Mouse (Mus musculus): ENCODE measurements around the gene Gas7. TPM values are rescaled to one million over a fixed set of nuclear protein-coding genes. Genes with fewer than 3 reads are reported as not detected.

Gene Gas7
- polyA plus RNA-seq, 1 experiment from 2014 or later, result 9.8 TPM

- Histone ChIP-seq H3K4me1 (peaks cover 35% of the 10 kb centered on the region), H3K27ac (no peak overlapping the region), H3K36me3 (no peaks in the 10 kb centered on the region), H3K27me3 (no peaks in the 10 kb centered on the region), H3K9me3 (no peaks in the 10 kb centered on the region), H3K9ac (no peak overlapping the region), H3K4me2 (replicated peaks) (no peak overlapping the region), H3K4me3 (no peak overlapping the region)
- ATAC-seq (ENCODE audit: low FRiP score, low read depth), result no peak
- WGBS, result 85% methylated on average over 4 of the region's 4 CpGs
Measured at GRCm38 (mm10) chr11:67565512-67565911, 110.3 kb downstream of the Gas7 start.

GRCm38 (mm10) chr11:67566704-67567103, 111.5 kb downstream of the Gas7 start:
- no peak for ATAC-seq (ENCODE audit: low FRiP score, low read depth)
- Histone ChIP-seq H3K4me2 (replicated peaks) (no peak overlapping the region), H3K9ac (no peak overlapping the region), H3K36me3 (no peaks in the 10 kb centered on the region), H3K27me3 (no peaks in the 10 kb centered on the region), H3K9me3 (no peaks in the 10 kb centered on the region), H3K4me3 (no peak overlapping the region), H3K27ac (no peak overlapping the region), H3K4me1 (peaks cover 43% of the 10 kb centered on the region)
- WGBS, result 45% methylated on average over 5 of the region's 5 CpGs

GRCm38 (mm10) chr11:67567184-67567583, 111.9 kb downstream of the Gas7 start:
- H3K9ac ChIP-seq, result no peak overlapping the region
- no peaks in the 10 kb centered on the region for H3K9me3 ChIP-seq
- WGBS, result 53% methylated on average over 5 of the region's 5 CpGs
- H3K4me3 ChIP-seq, result no peak overlapping the region
- H3K27ac ChIP-seq, result no peak overlapping the region
- no peaks in the 10 kb centered on the region for H3K27me3 ChIP-seq
- no peaks in the 10 kb centered on the region for H3K36me3 ChIP-seq
- peaks cover 48% of the 10 kb centered on the region for H3K4me1 ChIP-seq
- H3K4me2 ChIP-seq (replicated peaks), result no peak overlapping the region
- no peak for ATAC-seq (ENCODE audit: low FRiP score, low read depth)

- no peak overlapping the region for H3K9ac ChIP-seq
- H3K4me2 ChIP-seq (replicated peaks), result no peak overlapping the region
- no peaks in the 10 kb centered on the region for H3K9me3 ChIP-seq
- no peaks in the 10 kb centered on the region for H3K36me3 ChIP-seq
- no peaks in the 10 kb centered on the region for H3K27me3 ChIP-seq
- no peak overlapping the region for H3K4me3 ChIP-seq
- H3K27ac ChIP-seq, result no peak overlapping the region
- H3K4me1 ChIP-seq, result peaks cover 47% of the 10 kb centered on the region
- no peak for ATAC-seq (ENCODE audit: low FRiP score, low read depth)
- 96% methylated on average over 4 of the region's 4 CpGs for WGBS
Measured at GRCm38 (mm10) chr11:67567991-67568390, 112.8 kb downstream of the Gas7 start.

GRCm38 (mm10) chr11:67568815-67569214, 113.6 kb downstream of the Gas7 start:
- no peaks in the 10 kb centered on the region for H3K27me3 ChIP-seq
- H3K9ac ChIP-seq, result no peak overlapping the region
- no peak overlapping the region for H3K4me2 ChIP-seq (replicated peaks)
- no peak overlapping the region for H3K4me3 ChIP-seq
- H3K27ac ChIP-seq, result peak overlapping the region; percentile 39; the same call in 1 of the 2 replicates
- H3K9me3 ChIP-seq, result no peaks in the 10 kb centered on the region
- H3K4me1 ChIP-seq, result peaks cover 43% of the 10 kb centered on the region
- ATAC-seq (ENCODE audit: low FRiP score, low read depth), result peak; percentile 65; the same call in 1 of the 2 replicates
- WGBS, result 30% methylated on average over 5 of the region's 5 CpGs
- no peaks in the 10 kb centered on the region for H3K36me3 ChIP-seq

GRCm38 (mm10) chr11:67570947-67571346, 115.7 kb downstream of the Gas7 start:
- no peak overlapping the region for H3K4me3 ChIP-seq
- no peak overlapping the region for H3K9ac ChIP-seq
- H3K36me3 ChIP-seq, result no peaks in the 10 kb centered on the region
- no peaks in the 10 kb centered on the region for H3K9me3 ChIP-seq
- WGBS, result 76% methylated on average over 8 of the region's 8 CpGs
- no peaks in the 10 kb centered on the region for H3K27me3 ChIP-seq
- no peak overlapping the region for H3K27ac ChIP-seq
- H3K4me1 ChIP-seq, result peaks cover 43% of the 10 kb centered on the region
- H3K4me2 ChIP-seq (replicated peaks), result no peak overlapping the region
- no peak for ATAC-seq (ENCODE audit: low FRiP score, low read depth)

GRCm38 (mm10) chr11:67574344-67574743, 119.1 kb downstream of the Gas7 start:
- Histone ChIP-seq H3K36me3 (no peaks in the 10 kb centered on the region), H3K4me1 (peaks cover 21% of the 10 kb centered on the region), H3K9me3 (no peaks in the 10 kb centered on the region), H3K4me3 (no peak overlapping the region), H3K9ac (no peak overlapping the region), H3K4me2 (replicated peaks) (no peak overlapping the region), H3K27ac (no peak overlapping the region), H3K27me3 (no peaks in the 10 kb centered on the region)
- WGBS, result 87% methylated on average over 5 of the region's 5 CpGs
- ATAC-seq (ENCODE audit: low FRiP score, low read depth), result no peak

GRCm38 (mm10) chr11:67577472-67577871, 122.2 kb downstream of the Gas7 start:
- H3K4me1 ChIP-seq, result peaks cover 17% of the 10 kb centered on the region; the same call in 1 of the 2 replicates
- no peaks in the 10 kb centered on the region for H3K9me3 ChIP-seq
- no peak for ATAC-seq (ENCODE audit: low FRiP score, low read depth)
- H3K27ac ChIP-seq, result no peak overlapping the region
- WGBS, result 80% methylated on average over 5 of the region's 5 CpGs
- H3K36me3 ChIP-seq, result no peaks in the 10 kb centered on the region
- H3K9ac ChIP-seq, result no peak overlapping the region
- H3K27me3 ChIP-seq, result no peaks in the 10 kb centered on the region
- H3K4me3 ChIP-seq, result no peak overlapping the region
- H3K4me2 ChIP-seq (replicated peaks), result no peak overlapping the region

GRCm38 (mm10) chr11:67577994-67578393, 122.8 kb downstream of the Gas7 start:
- no peak overlapping the region for H3K27ac ChIP-seq
- H3K36me3 ChIP-seq, result no peaks in the 10 kb centered on the region
- no peaks in the 10 kb centered on the region for H3K27me3 ChIP-seq
- no peak overlapping the region for H3K4me2 ChIP-seq (replicated peaks)
- H3K9me3 ChIP-seq, result no peaks in the 10 kb centered on the region
- WGBS, result 65% methylated on average over 4 of the region's 4 CpGs
- peaks cover 17% of the 10 kb centered on the region; the same call in 1 of the 2 replicates for H3K4me1 ChIP-seq
- no peak overlapping the region for H3K9ac ChIP-seq
- ATAC-seq (ENCODE audit: low FRiP score, low read depth), result no peak
- H3K4me3 ChIP-seq, result no peak overlapping the region

- no peaks in the 10 kb centered on the region for H3K27me3 ChIP-seq
- H3K4me2 ChIP-seq (replicated peaks), result no peak overlapping the region
- peaks cover 17% of the 10 kb centered on the region; the same call in 1 of the 2 replicates for H3K4me1 ChIP-seq
- H3K36me3 ChIP-seq, result no peaks in the 10 kb centered on the region
- no peak overlapping the region for H3K4me3 ChIP-seq
- H3K9ac ChIP-seq, result no peak overlapping the region
- 76% methylated on average over 9 of the region's 9 CpGs for WGBS
- no peak for ATAC-seq (ENCODE audit: low FRiP score, low read depth)
- H3K9me3 ChIP-seq, result no peaks in the 10 kb centered on the region
- no peak overlapping the region for H3K27ac ChIP-seq
Measured at GRCm38 (mm10) chr11:67579136-67579535, 123.9 kb downstream of the Gas7 start.

GRCm38 (mm10) chr11:67581549-67581948, 126.3 kb downstream of the Gas7 start:
- H3K27ac ChIP-seq, result no peak overlapping the region
- no peaks in the 10 kb centered on the region for H3K9me3 ChIP-seq
- H3K4me3 ChIP-seq, result no peak overlapping the region
- H3K36me3 ChIP-seq, result no peaks in the 10 kb centered on the region
- H3K9ac ChIP-seq, result no peak overlapping the region
- no peak overlapping the region for H3K4me2 ChIP-seq (replicated peaks)
- ATAC-seq (ENCODE audit: low FRiP score, low read depth), result no peak
- no peaks in the 10 kb centered on the region for H3K27me3 ChIP-seq
- peaks cover 23% of the 10 kb centered on the region; the same call in 1 of the 2 replicates for H3K4me1 ChIP-seq
- 65% methylated on average over 7 of the region's 7 CpGs for WGBS

- Histone ChIP-seq H3K4me2 (replicated peaks) (no peak overlapping the region), H3K36me3 (no peaks in the 10 kb centered on the region), H3K4me3 (no peak overlapping the region), H3K27ac (no peak overlapping the region), H3K9ac (no peak overlapping the region), H3K9me3 (no peaks in the 10 kb centered on the region), H3K27me3 (no peaks in the 10 kb centered on the region), H3K4me1 (peaks cover 26% of the 10 kb centered on the region; the same call in 1 of the 2 replicates)
- no peak for ATAC-seq (ENCODE audit: low FRiP score, low read depth)
- 91% methylated on average over 4 of the region's 4 CpGs for WGBS
Measured at GRCm38 (mm10) chr11:67582570-67582969, 127.3 kb downstream of the Gas7 start.

GRCm38 (mm10) chr11:67585016-67585415, 129.8 kb downstream of the Gas7 start:
- Histone ChIP-seq H3K4me3 (no peak overlapping the region), H3K9ac (no peak overlapping the region), H3K27me3 (no peaks in the 10 kb centered on the region), H3K27ac (no peak overlapping the region), H3K4me2 (replicated peaks) (no peak overlapping the region), H3K4me1 (peaks cover 25% of the 10 kb centered on the region), H3K36me3 (no peaks in the 10 kb centered on the region), H3K9me3 (no peaks in the 10 kb centered on the region)
- WGBS, result 90% methylated on average over 6 of the region's 6 CpGs
- no peak for ATAC-seq (ENCODE audit: low FRiP score, low read depth)
